Mouse (Mus musculus) myocyte (in vitro differentiated cells): ENCODE data around the gene 1110032A03Rik.

Source experiments
- E2F4 ChIP-seq: IDR thresholded peaks from one replicate; pipeline ENCODE4 v1.6.1; 2011; ENCODE audit warnings: mild to moderate bottlenecking, control low read depth, moderate library complexity; ENCODE audit not compliant: insufficient read depth
- MAX ChIP-seq: IDR thresholded peaks from one replicate; pipeline ENCODE4 v1.6.1; 2011; ENCODE audit warnings: low read depth, mild to moderate bottlenecking, control low read depth
- MYOG ChIP-seq, 3 experiments: IDR thresholded peaks; one replicate each; pipeline ENCODE4 v1.6.1; 2011; ENCODE audit warnings: control low read depth in 2 of 3, low read depth in 2 of 3, mild to moderate bottlenecking in 2 of 3; ENCODE audit not compliant: insufficient read length in 2 of 3, control insufficient read depth in 1 of 3, insufficient read depth in 1 of 3
- POLR2A ChIP-seq: IDR thresholded peaks from one replicate; pipeline ENCODE4 v1.6.1; 2011; ENCODE audit warnings: low read depth, mild to moderate bottlenecking, control low read depth, moderate library complexity; ENCODE audit not compliant: insufficient read length
- TCF12 ChIP-seq: IDR thresholded peaks from one replicate; pipeline ENCODE4 v1.6.1; 2011; ENCODE audit warnings: mild to moderate bottlenecking, control low read depth; ENCODE audit not compliant: poor library complexity, insufficient read depth, severe bottlenecking

- TF ChIP-seq POLR2A, result no peak
- no peak for TF ChIP-seq MAX
- no peak for TF ChIP-seq E2F4
- TF ChIP-seq MYOG (IDR thresholded peaks at IDR 0.05; ENCODE audit: control insufficient read depth in 1 of 3, insufficient read depth in 1 of 3, insufficient read length in 2 of 3, low read depth in 2 of 3), result no peak
- TF ChIP-seq TCF12, result no peak
Observed at GRCm38 (mm10) chr9:50815666-50816065, 40.3 kb upstream of the 1110032A03Rik start.
